Mouse (Mus musculus) heart, postnatal 36 days (tissue): ENCODE measurements around the gene Catip. TPM values are rescaled to one million over a fixed set of nuclear protein-coding genes. Genes with fewer than 3 reads are reported as not detected.

ENCODE experiments used
- DNase-seq, 2 experiments: peaks; one replicate each; pipeline ENCODE4 v3.0.0; 2021 to 2022
- intact Hi-C: fragments of 180-260 bp; cut with DNase I; formaldehyde crosslinking; loops from one replicate; pipeline ENCODE4 v1.15.1; 2025
- total RNA-seq, 2 experiments: library from RNA; stranded (reverse); gene quantifications; 2 replicates each; pipeline ENCODE4 v1.2.3; 2021

Gene Catip
- total RNA-seq, 2 experiments from 2014 or later = 0.19 to 0.41 TPM

DNA sequence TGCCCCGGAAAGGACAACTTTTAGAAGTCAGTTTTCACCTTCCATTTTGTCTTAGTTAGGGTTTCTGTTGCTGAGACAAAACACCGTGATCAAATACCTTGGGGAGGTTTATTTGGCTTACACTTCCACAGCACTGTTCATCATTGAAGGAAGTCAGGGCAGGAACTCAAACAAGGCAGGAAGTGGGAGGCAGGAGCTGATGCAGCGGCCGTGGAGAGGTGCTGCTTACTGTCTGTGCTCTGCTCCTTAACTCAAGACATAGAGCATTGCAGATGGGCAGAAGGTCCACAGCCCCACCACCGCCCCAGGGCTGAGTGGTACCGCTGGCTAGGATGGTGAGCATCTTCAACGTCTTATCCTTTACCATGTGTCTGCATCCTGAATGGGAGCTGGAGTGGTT, 20.0 kb upstream of the Catip start:
- no peak for DNase-seq
- intact Hi-C loops = loop anchor here (2.0 kb wide), 1 partner anchor 19 kb away; no protein-coding TSS in a partner anchor

GRCm38 (mm10) chr1:74342308-74342707, 19.6 kb upstream of the Catip start:
- intact Hi-C loops = loop anchor here (2.0 kb wide), 1 partner anchor 18 kb away; no protein-coding TSS in a partner anchor
- DNase-seq = no peak

- DNase-seq = no peak
- intact Hi-C loops = loop anchor here (2.0 kb wide), 1 partner anchor 18 kb away; no protein-coding TSS in a partner anchor
These were observed 18.7 kb upstream of the Catip start for GRCm38 (mm10) chr1:74343161-74343560.

DNA sequence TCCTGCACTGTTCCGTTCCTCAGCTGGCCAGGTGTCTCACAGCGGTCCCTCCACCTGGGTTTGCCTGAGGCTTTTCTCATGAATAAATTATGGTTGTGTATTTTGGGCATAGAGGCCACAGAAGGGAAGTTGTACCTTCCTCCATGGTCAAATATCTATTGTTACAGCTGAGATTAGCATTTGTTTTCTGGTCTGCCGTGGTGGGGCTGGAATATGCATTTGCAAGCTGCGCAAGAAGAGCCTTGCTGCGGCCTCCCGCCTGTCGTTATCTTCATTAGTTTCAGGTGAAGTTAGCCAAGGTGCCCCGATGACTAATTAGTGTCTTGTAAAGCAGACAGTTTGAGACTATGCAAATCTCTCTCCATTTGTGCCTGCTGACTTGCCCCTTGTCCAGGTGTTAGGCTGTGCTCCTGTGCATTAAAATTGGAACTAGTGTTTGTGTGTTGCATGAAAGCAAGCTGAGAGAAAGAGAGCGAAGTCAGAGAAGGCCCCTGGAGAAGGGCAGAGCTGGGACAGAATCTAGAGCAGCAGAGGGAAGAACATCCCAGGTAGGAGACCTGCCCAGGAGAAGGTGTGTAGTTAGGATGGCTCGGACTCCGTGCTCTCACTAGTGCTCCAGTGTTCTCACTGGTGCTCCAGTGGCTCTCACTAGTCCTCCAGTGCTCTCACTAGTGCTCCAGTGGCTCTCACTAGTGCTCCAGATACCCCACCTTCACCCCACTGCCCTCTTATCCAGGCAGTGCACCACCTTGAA, 17.6 kb upstream of the Catip start:
- intact Hi-C loops = no loop called here
- no peak for DNase-seq

GRCm38 (mm10) chr1:74351185-74351769, 10.6 kb upstream of the Catip start:
- DNase-seq = no peak
- intact Hi-C loops = no loop called here

GRCm38 (mm10) chr1:74352532-74353096, 9.3 kb upstream of the Catip start:
- no peak for DNase-seq
- intact Hi-C loops = no loop called here

DNA sequence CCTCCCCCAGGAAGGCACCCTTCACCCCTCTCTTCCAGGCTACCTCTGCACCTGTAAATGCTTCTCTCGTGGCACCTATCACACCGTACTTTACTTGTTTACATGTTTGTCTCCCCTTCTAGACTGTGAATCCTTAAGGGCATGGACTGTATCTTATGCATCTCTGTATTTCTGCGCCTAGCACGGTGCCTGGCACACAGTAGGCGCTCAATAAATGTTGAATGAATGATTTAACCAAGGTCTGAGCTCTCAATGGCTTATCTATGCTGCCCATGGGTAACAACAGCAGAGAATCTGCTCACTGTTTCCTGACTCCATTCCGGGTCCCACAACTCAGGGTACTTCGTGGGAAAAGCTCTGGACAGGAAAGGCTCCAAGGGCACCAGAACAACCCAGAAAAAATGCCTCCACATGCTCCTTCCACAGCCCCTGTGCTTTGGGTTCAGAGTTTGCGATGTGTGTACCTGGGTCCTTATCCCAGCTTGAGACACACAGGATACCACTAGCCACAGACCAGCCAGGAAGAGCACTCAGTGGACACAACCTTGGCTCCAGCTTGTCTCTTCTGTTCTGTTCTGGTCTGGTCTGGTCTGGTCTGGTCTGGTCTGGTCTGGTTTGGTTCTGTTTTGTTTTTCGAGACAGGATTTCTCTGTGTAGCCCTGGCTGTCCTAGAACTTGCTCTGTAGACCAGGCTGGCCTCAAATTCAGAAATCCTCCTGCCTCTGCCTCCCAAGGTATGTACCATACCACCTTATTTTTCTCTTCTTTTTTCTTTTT, 8.3 kb upstream of the Catip start:
- intact Hi-C loops = no loop called here
- no peak for DNase-seq

- intact Hi-C loops = no loop called here
These were observed 4.4 kb upstream of the Catip start for GRCm38 (mm10) chr1:74357531-74357930.

DNA sequence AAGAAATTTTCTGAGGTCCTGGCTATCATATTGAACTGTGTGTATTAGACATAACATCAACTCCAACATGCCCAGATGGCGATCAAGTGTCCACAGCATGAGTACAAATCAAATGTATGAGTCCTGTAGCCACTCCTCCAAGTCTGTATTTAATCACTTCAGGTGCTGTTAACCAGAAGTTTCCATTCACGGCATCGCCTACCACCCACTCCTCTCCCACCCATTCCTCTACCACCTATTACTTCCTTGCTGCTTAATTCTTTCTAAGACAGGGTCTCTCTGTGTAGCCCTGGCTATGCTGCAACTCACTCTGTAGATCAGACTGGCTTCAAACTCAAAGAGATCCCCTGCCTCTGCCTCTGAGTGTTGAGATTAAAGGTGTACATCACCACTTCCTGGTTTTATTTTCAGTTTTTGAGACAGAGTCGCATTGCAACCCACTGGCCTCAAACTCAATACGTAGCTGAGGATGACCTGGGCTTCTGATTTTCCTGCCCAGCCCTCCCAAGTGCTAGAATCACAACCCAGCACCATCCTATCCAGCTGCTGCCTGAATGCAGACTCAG, 1.9 kb upstream of the Catip start:
- DNase-seq = no peak
- intact Hi-C loops = loop anchor here (2.0 kb wide), 1 partner anchor 17 kb away; no protein-coding TSS in a partner anchor

More at GRCm38 (mm10) chr1:74357531-74357930, 4.4 kb upstream of the Catip start:
- DNase-seq = no peak

DNA sequence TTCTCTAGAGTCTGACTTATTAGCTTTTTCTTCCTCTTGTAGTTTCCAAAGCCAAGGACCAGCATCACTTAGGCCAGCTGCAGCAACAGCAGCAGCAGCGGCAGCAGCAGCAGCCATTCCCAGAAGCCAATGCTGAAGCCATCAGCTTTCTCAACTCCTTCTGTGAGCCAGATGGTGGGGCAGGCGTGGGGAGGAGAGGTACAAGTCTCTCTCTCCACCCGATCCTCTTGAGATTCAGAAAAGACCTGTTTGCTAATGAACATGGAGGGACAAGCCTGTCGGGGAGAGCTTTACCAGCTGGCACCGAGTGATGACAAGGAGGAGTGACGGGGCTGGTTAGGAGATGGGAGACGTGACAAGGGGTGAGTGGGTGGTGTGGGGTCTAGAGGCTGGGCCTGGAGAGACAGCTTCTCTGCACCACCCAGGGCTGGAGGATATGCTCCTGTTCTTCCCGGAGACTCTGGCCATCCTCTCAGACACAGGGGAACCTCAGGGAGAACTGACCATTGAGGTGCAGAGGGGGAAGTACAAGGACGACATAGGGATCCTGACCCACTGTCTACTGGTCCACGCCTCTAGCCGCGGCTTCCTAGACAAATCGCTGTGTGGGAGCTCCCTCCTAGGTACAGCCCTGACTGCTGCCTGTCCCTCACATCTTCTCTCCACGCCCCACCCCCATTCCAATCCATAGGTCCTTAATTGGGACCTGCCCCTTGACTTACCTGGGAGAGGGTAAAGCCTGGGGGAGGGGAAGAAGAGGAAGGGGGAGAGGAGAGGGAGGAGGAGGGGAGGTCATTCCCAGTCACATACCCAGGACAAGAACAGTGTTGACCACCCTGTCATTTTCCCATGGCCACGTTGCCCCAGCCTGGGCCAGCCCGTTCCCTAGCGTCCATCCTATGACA, 669 bp downstream of the Catip start:
- intact Hi-C loops = loop anchor here (1.0 to 2.0 kb wide), 5 partner anchors 23 to 156 kb away; partner anchors contain the start of genes Aamp and Pnkd
- DNase-seq = no peak

DNA sequence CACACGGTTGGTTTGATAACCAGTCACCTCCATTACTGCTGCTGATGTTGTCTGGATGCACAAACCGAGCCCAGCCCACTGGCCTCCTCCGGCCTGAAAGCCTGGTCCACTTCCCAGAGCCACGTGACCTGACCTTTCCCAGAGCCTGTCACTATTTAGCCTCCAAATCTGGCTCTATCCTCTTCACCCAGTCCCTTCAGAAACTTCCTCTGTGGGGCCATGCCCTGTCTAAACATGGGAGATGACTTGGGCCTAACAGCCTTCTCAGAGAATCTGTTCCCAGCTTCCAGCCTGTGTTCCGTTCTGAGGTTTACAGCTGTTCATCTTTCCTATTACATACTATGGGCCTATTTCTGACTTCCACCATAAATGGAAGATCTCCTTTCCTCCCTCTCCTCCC, 1.5 kb downstream of the Catip start:
- intact Hi-C loops = loop anchor here (2.0 kb wide), 3 partner anchors 79 to 157 kb away; partner anchors contain the start of genes Aamp and Pnkd
- DNase-seq = peak; percentile 37 to 38

GRCm38 (mm10) chr1:74364270-74364669, 2.4 kb downstream of the Catip start:
- no peak for DNase-seq
- intact Hi-C loops = no loop called here

- peak; percentile 68 to 76 for DNase-seq
- intact Hi-C loops = loop anchor here (1.0 kb wide), 1 partner anchor 18 kb away; no protein-coding TSS in a partner anchor
These were observed 6.2 kb downstream of the Catip start for GRCm38 (mm10) chr1:74367886-74368645.

DNA sequence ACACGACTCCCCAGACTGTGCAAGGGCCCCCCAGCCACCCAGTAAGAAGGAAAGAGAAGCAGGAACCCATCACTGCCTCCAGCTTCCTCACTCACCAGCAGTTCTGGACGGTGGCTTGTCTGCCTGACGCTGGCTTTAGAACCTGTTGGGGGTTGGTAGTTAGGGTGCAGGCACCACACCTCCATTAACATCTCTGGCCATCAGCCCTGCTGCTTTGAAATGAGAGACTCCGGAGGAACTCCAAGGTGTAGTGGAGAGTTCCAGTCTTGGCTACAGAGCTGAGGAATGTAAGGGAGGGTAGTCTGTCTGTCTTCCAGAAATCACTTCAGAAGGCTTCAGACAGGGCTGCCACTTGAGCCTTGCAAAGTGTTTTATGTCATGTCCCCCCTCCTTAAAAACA, 8.1 kb downstream of the Catip start:
- intact Hi-C loops = no loop called here
- no peak for DNase-seq

- intact Hi-C loops = no loop called here
- no peak for DNase-seq
These were observed 11.5 kb downstream of the Catip start for GRCm38 (mm10) chr1:74373372-74373771.

- DNase-seq = peak in 1 of 2 experiments; percentile 38
- intact Hi-C loops = no loop called here
These were observed 13.1 kb downstream of the Catip start, which contains the start of gene Slc11a1 for GRCm38 (mm10) chr1:74374980-74375379. TSS of gene Slc11a1 (plus strand) at chr1:74375195.

DNA sequence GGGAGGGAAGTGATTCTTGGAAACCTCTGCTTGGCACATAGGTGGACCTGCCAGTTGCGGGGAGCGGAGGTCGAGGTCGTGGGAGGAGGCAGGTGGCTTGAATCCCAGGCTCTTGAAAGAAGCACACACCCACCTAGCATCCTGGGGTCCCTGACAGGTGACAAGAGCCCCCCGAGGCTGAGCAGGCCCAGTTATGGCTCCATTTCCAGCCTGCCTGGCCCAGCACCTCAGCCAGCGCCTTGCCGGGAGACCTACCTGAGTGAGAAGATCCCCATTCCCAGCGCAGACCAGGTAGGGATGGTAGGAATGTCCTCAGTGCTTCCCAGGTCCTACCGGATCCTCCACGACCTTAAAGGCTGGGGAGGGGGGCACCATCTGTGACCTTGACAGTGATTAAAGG, 13.7 kb downstream of the Catip start:
- intact Hi-C loops = no loop called here
- DNase-seq = no peak

DNA sequence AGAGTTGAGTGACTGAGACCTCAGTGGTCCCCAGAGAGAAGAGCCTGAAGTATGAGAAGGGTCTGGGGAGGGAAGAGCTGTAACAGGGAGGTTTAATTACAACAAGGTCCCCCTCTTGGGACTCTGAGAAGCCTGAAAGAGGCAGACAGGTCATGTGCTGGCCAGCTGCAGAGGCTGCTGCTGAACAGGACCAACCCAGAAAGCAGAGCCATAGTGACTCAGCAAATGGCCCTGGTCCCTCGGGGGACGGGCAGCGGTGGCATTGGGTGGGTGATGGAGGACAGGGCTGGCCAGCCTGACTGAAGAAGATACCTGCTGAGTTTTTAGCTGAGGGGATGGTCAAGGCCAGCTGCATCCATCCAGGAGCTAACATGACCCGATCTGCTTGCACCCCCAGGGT, 14.5 kb downstream of the Catip start:
- intact Hi-C loops = no loop called here
- DNase-seq = peak; percentile 47 to 62
